Mouse (Mus musculus) spleen, adult 2 months (tissue): ENCODE measurements at regions not wholly inside any gene's neighbourhood (a gene's known extent, or its start where the extent isn't known, plus 50 kb on each side); places are given as distances from the start of the nearest gene placed in this dataset.

Experiments
- DNase-seq, 2 experiments: peaks; one replicate each; pipeline versions ENCODE4 v3.0.0 to v3.0.0-alpha.2; 2012 to 2021; ENCODE audit warnings: low spot score in 2 of 2, low read depth in 1 of 2
- H3K27ac ChIP-seq: fragments of 200-500 bp; 2 replicates; pipeline ENCODE4 v1.5.1; 2012; ENCODE audit warnings: low read length, inconsistent platforms; ENCODE audit not compliant: insufficient read depth
- H3K27me3 ChIP-seq: fragments of 200-500 bp; 2 replicates; pipeline ENCODE4 v1.6.1; 2012; ENCODE audit warnings: mild to moderate bottlenecking, moderate library complexity, low read length, inconsistent platforms; ENCODE audit not compliant: control insufficient read depth, insufficient read depth
- H3K36me3 ChIP-seq: fragments of 200-500 bp; 2 replicates; pipeline ENCODE4 v1.6.1; 2012; ENCODE audit warnings: mild to moderate bottlenecking, low read length, inconsistent platforms; ENCODE audit not compliant: control insufficient read depth, insufficient read depth
- H3K4me1 ChIP-seq: fragments of 200-500 bp; 2 replicates; pipeline ENCODE4 v1.6.1; 2011; ENCODE audit warnings: inconsistent platforms; ENCODE audit not compliant: control insufficient read depth, insufficient read depth, insufficient read length
- H3K4me3 ChIP-seq: fragments of 200-500 bp; 2 replicates; pipeline ENCODE4 v1.5.1; 2011; ENCODE audit warnings: mild to moderate bottlenecking, inconsistent platforms; ENCODE audit not compliant: insufficient read depth, insufficient read length; ENCODE audit errors: extremely low read depth
- CTCF ChIP-seq: fragments of 200-500 bp; IDR thresholded peaks from 2 replicates; pipeline ENCODE4 v1.5.1; 2011; ENCODE audit warnings: mild to moderate bottlenecking, inconsistent platforms; ENCODE audit not compliant: insufficient read depth, insufficient read length, insufficient replicate concordance; ENCODE audit errors: extremely low read depth
- POLR2A ChIP-seq: fragments of 200-500 bp; IDR thresholded peaks from 2 replicates; pipeline ENCODE4 v1.6.1; 2011; ENCODE audit warnings: low read depth, low read length, inconsistent platforms
- WGBS: fragments of 180-500 bp; shearing (Covaris S2); methylation state at CpG from one replicate; pipeline ENCODE4 v1.1.7; 2018; 5-methylcytosine and 5-hydroxymethylcytosine counted together

GRCm38 (mm10) chr2:173464562-173464961, 57.8 kb upstream of the 1700021F07Rik start:
- no peak overlapping the region for H3K4me3 ChIP-seq
- H3K27me3 ChIP-seq = no peaks in the 10 kb centered on the region
- TF ChIP-seq CTCF (no peak), POLR2A (no peak)
- H3K4me1 ChIP-seq = peaks cover 34% of the 10 kb centered on the region
- no peaks in the 10 kb centered on the region for H3K36me3 ChIP-seq
- DNase-seq = no peak
- WGBS = 87% methylated on average over 2 of the region's 2 CpGs
- peak overlapping the region; percentile 44; the same call in 1 of the 2 replicates for H3K27ac ChIP-seq

GRCm38 (mm10) chr2:173465006-173465620, 57.3 kb upstream of the 1700021F07Rik start:
- DNase-seq = peak; percentile 40 to 58
- Histone ChIP-seq H3K4me1 (peaks cover 37% of the 10 kb centered on the region), H3K36me3 (no peaks in the 10 kb centered on the region), H3K4me3 (no peak overlapping the region), H3K27me3 (no peaks in the 10 kb centered on the region), H3K27ac (peak overlapping the region; percentile 53)
- TF ChIP-seq CTCF (no peak), POLR2A (no peak)
- WGBS = 58% methylated on average over 6 of the region's 6 CpGs

GRCm38 (mm10) chr2:173468136-173468535, 54.2 kb upstream of the 1700021F07Rik start:
- H3K4me3 ChIP-seq = no peak overlapping the region
- H3K36me3 ChIP-seq = no peaks in the 10 kb centered on the region
- TF ChIP-seq POLR2A (no peak), CTCF (no peak)
- WGBS = 87% methylated on average over 3 of the region's 3 CpGs
- DNase-seq = no peak
- peaks cover 37% of the 10 kb centered on the region for H3K4me1 ChIP-seq
- no peaks in the 10 kb centered on the region for H3K27me3 ChIP-seq
- no peak overlapping the region; the same call in 1 of the 2 replicates for H3K27ac ChIP-seq

- Histone ChIP-seq H3K4me1 (peaks cover 31% of the 10 kb centered on the region), H3K27ac (peak overlapping the region; percentile 72), H3K36me3 (no peaks in the 10 kb centered on the region), H3K4me3 (no peak overlapping the region), H3K27me3 (no peaks in the 10 kb centered on the region)
- peak; percentile 82 to 87 for DNase-seq
- WGBS = 11% methylated on average over 7 of the region's 7 CpGs
- TF ChIP-seq POLR2A = no peak
- TF ChIP-seq CTCF = peak; percentile 17; the same call in 1 of the 2 replicates
Observed at GRCm38 (mm10) chr2:173469756-173470155, 52.6 kb upstream of the 1700021F07Rik start.
